Mouse (Mus musculus) thymus, adult 18-20 months (tissue): ENCODE data around the gene Olfr1511.
A peak's percentile ranks its signal among the peaks of the same experiment; 100 is the strongest.
"Not testable (repeated sequence)": the region's sequence is repeated elsewhere in the genome, so short reads cannot be mapped to it uniquely, and the experiment has no call there.

ENCODE experiments used
- DNase-seq, 2 experiments: peaks; one replicate each; pipeline ENCODE4 v3.0.0; 2022; ENCODE audit warnings: mixed read lengths in 2 of 2

Gene Olfr1511

GRCm38 (mm10) chr14:52397279-52397678, at the start of gene Olfr1511:
TSS of gene Olfr1511 (minus strand) at chr14:52397379.
- no peak for DNase-seq

GRCm38 (mm10) chr14:52442690-52443089, 45.5 kb upstream of the Olfr1511 start, which contains the start of gene Olfr1509:
TSS of gene Olfr1509 (plus strand) at chr14:52442990.
- no peak for DNase-seq

GRCm38 (mm10) chr14:52427686-52428085, 30.5 kb upstream of the Olfr1511 start:
- DNase-seq = peak; percentile 70 to 90

- no peak for DNase-seq
Observed at GRCm38 (mm10) chr14:52414273-52414672, 17.1 kb upstream of the Olfr1511 start, which contains the start of gene Olfr1510. TSS of gene Olfr1510 (minus strand) at chr14:52414373.

- not testable (repeated sequence) for DNase-seq
Observed at GRCm38 (mm10) chr14:52410142-52410919, 13.2 kb upstream of the Olfr1511 start.

- DNase-seq = not testable (repeated sequence)
Observed at GRCm38 (mm10) chr14:52390084-52390848, 6.9 kb downstream of the Olfr1511 start.

GRCm38 (mm10) chr14:52379068-52379467, 18.1 kb downstream of the Olfr1511 start, which contains the start of gene Olfr1512:
TSS of gene Olfr1512 (minus strand) at chr14:52379168.
- no peak for DNase-seq

GRCm38 (mm10) chr14:52368741-52369140, 28.4 kb downstream of the Olfr1511 start:
- no peak for DNase-seq

GRCm38 (mm10) chr14:52356308-52356707, 40.9 kb downstream of the Olfr1511 start, which contains the start of gene Olfr1513:
TSS of gene Olfr1513 (minus strand) at chr14:52356408.
- DNase-seq = no peak
